Mouse (Mus musculus): ENCODE measurements around the gene Zfpm1.

GRCm38 (mm10) chr8:122311115-122311514 is 29.2 kb downstream of the Zfpm1 start:
- TF ChIP-seq MAX (IDR thresholded peaks at IDR 0.05) (no peak), CTCF (IDR thresholded peaks at IDR 0.05; ENCODE audit: control insufficient read depth, insufficient read depth, insufficient read length) (no peak), MYOG (IDR thresholded peaks at IDR 0.05; ENCODE audit: control insufficient read depth, extremely low read depth, insufficient read length) (no peak), USF1 (IDR thresholded peaks at IDR 0.05; ENCODE audit: low read depth) (no peak), CEBPB (IDR thresholded peaks at IDR 0.05; ENCODE audit: low read depth) (no peak), MYOD1 (IDR thresholded peaks at IDR 0.05; ENCODE audit: control insufficient read depth, insufficient read length, low read depth) (no peak)

Measured in C2C12 (cell line).